21 mouse cellular contexts compared by ENCODE assay signal in the genomic region with DNA sequence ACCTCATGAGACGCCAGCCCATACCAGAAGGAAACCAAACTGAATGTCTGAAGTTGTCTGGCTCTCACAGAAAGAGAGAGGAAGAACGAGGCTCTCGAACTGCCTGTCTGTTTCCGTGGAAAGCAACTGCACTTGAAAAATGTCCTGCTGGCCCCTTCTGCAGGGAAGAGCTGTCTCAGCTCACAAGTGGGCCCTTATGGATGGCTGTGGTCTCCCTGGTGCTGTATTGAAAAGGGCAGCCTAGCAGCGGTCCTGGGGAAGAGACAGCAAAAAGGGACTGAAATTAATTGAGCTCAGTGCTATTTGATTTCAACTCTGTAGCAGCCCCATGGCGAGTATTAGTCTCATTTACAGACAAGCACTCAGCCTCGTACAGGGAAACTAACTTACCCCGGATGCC. TPM values are rescaled to one million over a fixed set of nuclear protein-coding genes. Genes with fewer than 3 reads are reported as not detected.
DNase-seq lines count a peak whose midpoint lies in the region; ATAC-seq lines count a peak whose summit lies in the region.
"Had no signal": no experiment of that assay in that cellular context is flagged by ENCODE, and none has a peak within 500 bp of the region (broad histone marks: within the 10 kb centered on the region; RNA-seq: fewer than 3 reads in every experiment).

No protein-coding gene starts in this region.

- H3K9ac ChIP-seq in forebrain, embryonic 12.5 days = no peak overlapping the region
- H3K9ac ChIP-seq in hindbrain, embryonic 15.5 days = no peak overlapping the region
- no peak overlapping the region for H3K9ac ChIP-seq in hindbrain, embryonic 11.5 days (ENCODE audit: low read depth, low read length)
- H3K9ac ChIP-seq in neural tube, embryonic 11.5 days (ENCODE audit: low read length) = no peak overlapping the region
- H3K9ac ChIP-seq: embryonic facial prominence, embryonic 13.5 days; forebrain, embryonic 15.5 days; intestine, embryonic 15.5 days had no signal

- H3K27me3 ChIP-seq in forebrain, embryonic 12.5 days = peaks cover 25% of the 10 kb centered on the region
- H3K27me3 ChIP-seq in forebrain, embryonic 10.5 days (ENCODE audit: poor library complexity, severe bottlenecking) = peaks cover 35% of the 10 kb centered on the region
- no peaks in the 10 kb centered on the region for H3K27me3 ChIP-seq in hindbrain, embryonic 15.5 days
- no peaks in the 10 kb centered on the region; the same call in 1 of the 2 replicates for H3K27me3 ChIP-seq in hindbrain, embryonic 11.5 days (ENCODE audit: control insufficient read depth, insufficient read depth, low read length)
- no peaks in the 10 kb centered on the region for H3K27me3 ChIP-seq in neural tube, embryonic 11.5 days (ENCODE audit: control insufficient read depth, insufficient read depth, low read length)
- H3K27me3 ChIP-seq: forebrain, embryonic 15.5 days had no signal

- no peak overlapping the region for H3K4me2 ChIP-seq in forebrain, embryonic 12.5 days
- no peak overlapping the region for H3K4me2 ChIP-seq in hindbrain, embryonic 15.5 days
- H3K4me2 ChIP-seq in hindbrain, embryonic 11.5 days (replicated peaks; ENCODE audit: low read depth, low read length) = no peak overlapping the region
- no peak overlapping the region for H3K4me2 ChIP-seq in neural tube, embryonic 11.5 days (ENCODE audit: low read depth)
- H3K4me2 ChIP-seq: embryonic facial prominence, embryonic 13.5 days; forebrain, embryonic 15.5 days; intestine, embryonic 15.5 days had no signal

- ATAC-seq in forebrain, embryonic 12.5 days (ENCODE audit: low FRiP score) = no peak
- peak; percentile 60; the same call in 1 of the 2 replicates for ATAC-seq in hindbrain, embryonic 15.5 days (ENCODE audit: low FRiP score, low read depth)
- no peak for ATAC-seq in hindbrain, embryonic 11.5 days (ENCODE audit: low FRiP score)
- ATAC-seq in neural tube, embryonic 11.5 days (ENCODE audit: insufficient read depth, low FRiP score, low TSS enrichment) = no peak
- ATAC-seq: CD4-positive, CD25-positive, alpha-beta regulatory T cell, adult 4 months; forebrain, embryonic 15.5 days; intestine, embryonic 15.5 days had no signal

- H3K4me3 ChIP-seq in forebrain, embryonic 12.5 days (replicated peaks) = no peak overlapping the region
- no peak overlapping the region for H3K4me3 ChIP-seq in forebrain, embryonic 10.5 days
- no peak overlapping the region for H3K4me3 ChIP-seq in hindbrain, embryonic 15.5 days
- H3K4me3 ChIP-seq in hindbrain, embryonic 11.5 days (ENCODE audit: low read depth, low read length) = no peak overlapping the region
- H3K4me3 ChIP-seq in neural tube, embryonic 11.5 days (ENCODE audit: low read depth, low read length) = no peak overlapping the region
- H3K4me3 ChIP-seq: embryonic facial prominence, embryonic 13.5 days; forebrain, embryonic 15.5 days; heart, embryonic 10.5 days; intestine, embryonic 15.5 days had no signal

- H3K36me3 ChIP-seq in forebrain, embryonic 12.5 days (replicated peaks) = no peaks in the 10 kb centered on the region
- H3K36me3 ChIP-seq in forebrain, embryonic 10.5 days (replicated peaks) = no peaks in the 10 kb centered on the region
- no peaks in the 10 kb centered on the region for H3K36me3 ChIP-seq in hindbrain, embryonic 15.5 days
- H3K36me3 ChIP-seq in hindbrain, embryonic 11.5 days (ENCODE audit: control insufficient read depth, insufficient read depth, low read length) = no peaks in the 10 kb centered on the region
- H3K36me3 ChIP-seq in neural tube, embryonic 11.5 days (ENCODE audit: control insufficient read depth, insufficient read depth, low read length) = no peaks in the 10 kb centered on the region
- H3K36me3 ChIP-seq: embryonic facial prominence, embryonic 13.5 days; forebrain, embryonic 15.5 days; G1E; heart, embryonic 10.5 days; intestine, embryonic 15.5 days had no signal

- DNase-seq in forebrain, embryonic 10.5 days (ENCODE audit: extremely low spot score, low spot score) = no peak
- no peak for DNase-seq in hindbrain, embryonic 11.5 days (ENCODE audit: low spot score)
- DNase-seq in neural tube, embryonic 11.5 days (ENCODE audit: low spot score) = peak; percentile 48
- DNase-seq in neural tube, embryonic 10.5 days (ENCODE audit: extremely low spot score, low spot score) = no peak
- DNase-seq in thymus, adult 18-20 months = no peak
- DNase-seq: adrenal gland, adult 8-10 months; B cell, adult 2 months; cerebellum, adult 18-20 months; cerebellum, adult 9-11 months; cerebellum, postnatal 36 days; gastrocnemius, postnatal 10 days; heart, adult 18-20 months; kidney, adult 18-20 months had no signal

- H3K27ac ChIP-seq in forebrain, embryonic 12.5 days = 0 out of 2 replicates have a peak overlapping the region, but pooled peaks have one; percentile 8
- H3K27ac ChIP-seq in forebrain, embryonic 10.5 days = no peak overlapping the region
- H3K27ac ChIP-seq in hindbrain, embryonic 15.5 days (replicated peaks) = no peak overlapping the region
- no peak overlapping the region for H3K27ac ChIP-seq in hindbrain, embryonic 11.5 days (ENCODE audit: low read depth, low read length)
- no peak overlapping the region for H3K27ac ChIP-seq in neural tube, embryonic 11.5 days (ENCODE audit: low read depth, low read length)
- H3K27ac ChIP-seq: embryonic facial prominence, embryonic 13.5 days; forebrain, embryonic 15.5 days; heart, embryonic 10.5 days; intestine, embryonic 15.5 days had no signal

- H3K4me1 ChIP-seq in forebrain, embryonic 12.5 days = peaks cover 35% of the 10 kb centered on the region
- peaks cover 35% of the 10 kb centered on the region for H3K4me1 ChIP-seq in forebrain, embryonic 10.5 days
- peaks cover 24% of the 10 kb centered on the region for H3K4me1 ChIP-seq in hindbrain, embryonic 15.5 days (replicated peaks)
- H3K4me1 ChIP-seq in hindbrain, embryonic 11.5 days (replicated peaks; ENCODE audit: control insufficient read depth, insufficient read depth, low read length) = peaks cover 12% of the 10 kb centered on the region
- peaks cover 11% of the 10 kb centered on the region for H3K4me1 ChIP-seq in neural tube, embryonic 11.5 days (ENCODE audit: control insufficient read depth, insufficient read depth, low read length)
- H3K4me1 ChIP-seq: intestine, embryonic 15.5 days had no signal

- 64% methylated on average over 8 of the region's 8 CpGs for WGBS in forebrain, embryonic 12.5 days
- 85% methylated on average over 8 of the region's 8 CpGs for WGBS in forebrain, embryonic 10.5 days
- WGBS in hindbrain, embryonic 15.5 days = 44% methylated on average over 8 of the region's 8 CpGs
- 67% methylated on average over 8 of the region's 8 CpGs for WGBS in hindbrain, embryonic 11.5 days
- 69% methylated on average over 8 of the region's 8 CpGs for WGBS in neural tube, embryonic 11.5 days

- H3K9me3 ChIP-seq in forebrain, embryonic 12.5 days = no peaks in the 10 kb centered on the region
- no peaks in the 10 kb centered on the region for H3K9me3 ChIP-seq in forebrain, embryonic 10.5 days
- no peaks in the 10 kb centered on the region for H3K9me3 ChIP-seq in hindbrain, embryonic 15.5 days
- no peaks in the 10 kb centered on the region for H3K9me3 ChIP-seq in hindbrain, embryonic 11.5 days (ENCODE audit: control insufficient read depth, low read length)
- H3K9me3 ChIP-seq in neural tube, embryonic 11.5 days (ENCODE audit: control insufficient read depth, low read length) = no peaks in the 10 kb centered on the region
- H3K9me3 ChIP-seq: embryonic facial prominence, embryonic 13.5 days; forebrain, embryonic 15.5 days; G1E; heart, embryonic 10.5 days; intestine, embryonic 15.5 days had no signal

RNA-seq across cellular contexts. Expression of a gene that starts 10.9 kb away (rescaled TPM):
- 2.6 and 3.6 TPM in 2 replicates for polyA plus RNA-seq in forebrain, embryonic 12.5 days (2016; fragmentation: Nextera tagmentation; extraction: Ambion mirVana)
- 0.33 and 0.48 TPM in 2 replicates for polyA plus RNA-seq in forebrain, embryonic 10.5 days (2016; fragmentation: Nextera tagmentation; extraction: Ambion mirVana)
- polyA plus RNA-seq in hindbrain, embryonic 15.5 days (2015; fragmentation: Nextera tagmentation; extraction: Ambion mirVana) = 2.8 and 4.5 TPM in 2 replicates
- 1.3 and 1.9 TPM in 2 replicates for polyA plus RNA-seq in hindbrain, embryonic 11.5 days (2014; fragmentation: Nextera tagmentation; extraction: Ambion mirVana)
- polyA plus RNA-seq in neural tube, embryonic 11.5 days (2014; fragmentation: Nextera tagmentation; extraction: Ambion mirVana) = 0.73 and 0.95 TPM in 2 replicates
- polyA plus RNA-seq: CD4-positive, CD25-positive, alpha-beta regulatory T cell, adult 4 months; G1E had no signal

RNA-seq across cellular contexts. Expression of a gene that starts 27.2 kb away (rescaled TPM):
- 13.6 and 13.9 TPM in 2 replicates for polyA plus RNA-seq in forebrain, embryonic 12.5 days (2016; fragmentation: Nextera tagmentation; extraction: Ambion mirVana)
- 13.4 and 13.8 TPM in 2 replicates for polyA plus RNA-seq in forebrain, embryonic 10.5 days (2016; fragmentation: Nextera tagmentation; extraction: Ambion mirVana)
- 9.3 and 9.6 TPM in 2 replicates for polyA plus RNA-seq in hindbrain, embryonic 15.5 days (2015; fragmentation: Nextera tagmentation; extraction: Ambion mirVana)
- 13.2 and 14.4 TPM in 2 replicates for polyA plus RNA-seq in hindbrain, embryonic 11.5 days (2014; fragmentation: Nextera tagmentation; extraction: Ambion mirVana)
- polyA plus RNA-seq in neural tube, embryonic 11.5 days (2014; fragmentation: Nextera tagmentation; extraction: Ambion mirVana) = 12.8 and 14.0 TPM in 2 replicates
